In the genomic region with DNA sequence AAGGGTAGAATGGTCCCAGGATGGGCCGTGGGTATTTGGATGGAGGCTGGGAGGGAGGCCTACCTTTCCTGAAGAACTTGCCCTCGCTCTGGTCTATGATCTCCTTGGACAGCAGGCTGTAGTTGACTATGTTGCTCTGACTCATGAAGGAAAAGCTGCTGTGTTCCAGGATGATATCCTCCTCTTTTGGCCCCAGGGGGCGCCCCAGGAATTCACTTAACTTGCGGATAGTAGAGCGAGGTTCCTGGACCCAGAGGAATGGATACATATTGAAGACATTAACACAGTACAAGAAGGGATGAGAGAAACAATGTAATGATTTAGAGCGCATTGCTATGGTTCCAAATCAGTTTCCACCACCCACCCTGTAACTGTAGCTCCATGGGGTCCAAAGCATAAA, we compare ENCODE assay signal across 9 mouse cellular contexts. TPM values are rescaled to one million over a fixed set of nuclear protein-coding genes. Genes with fewer than 3 reads are reported as not detected.
A peak's percentile ranks its signal among the peaks of the same experiment; 100 is the strongest.
DNase-seq lines count a peak whose midpoint lies in the region; ATAC-seq and TF ChIP-seq lines count a peak whose summit lies in the region.
"Had no signal": no experiment of that assay in that cellular context is flagged by ENCODE, and none has a peak within 500 bp of the region (broad histone marks: within the 10 kb centered on the region; RNA-seq: fewer than 3 reads in every experiment).

No protein-coding gene starts in this region.

- ATAC-seq in kidney, embryonic 16.5 days (ENCODE audit: low FRiP score, low TSS enrichment): no peak
- ATAC-seq in liver, postnatal 0 days: no peak; the same call in 1 of the 2 replicates

- TF ChIP-seq CTCF in kidney, adult 2 months (conservative IDR thresholded peaks at IDR 0.05; ENCODE audit: insufficient read depth, insufficient read length, low read depth, low read length): peak; percentile 68
- TF ChIP-seq CTCF in embryonic fibroblast, embryonic 13.5 days (IDR thresholded peaks at IDR 0.05; ENCODE audit: borderline replicate concordance, insufficient read depth, low read length): no peak
- TF ChIP-seq CTCF in liver, postnatal 0 days (IDR thresholded peaks at IDR 0.05; ENCODE audit: low read depth): peak; percentile 68

- H3K9me3 ChIP-seq in kidney, embryonic 16.5 days (ENCODE audit: low read length): no peaks in the 10 kb centered on the region
- no peaks in the 10 kb centered on the region for H3K9me3 ChIP-seq in liver, postnatal 0 days (ENCODE audit: low read length)
- H3K9me3 ChIP-seq: liver, embryonic 15.5 days had no signal

- H3K36me3 ChIP-seq in kidney, adult 2 months (ENCODE audit: control insufficient read depth, insufficient read depth, low read length): no peaks in the 10 kb centered on the region
- H3K36me3 ChIP-seq in kidney, embryonic 16.5 days (ENCODE audit: insufficient read depth, low read length): no peaks in the 10 kb centered on the region
- H3K36me3 ChIP-seq in liver, postnatal 0 days (replicated peaks; ENCODE audit: insufficient read depth, low read length): no peaks in the 10 kb centered on the region
- H3K36me3 ChIP-seq: liver, embryonic 15.5 days had no signal

- no peak overlapping the region for H3K9ac ChIP-seq in kidney, embryonic 16.5 days (replicated peaks; ENCODE audit: low read length)
- H3K9ac ChIP-seq in liver, postnatal 0 days (replicated peaks): no peak overlapping the region
- H3K9ac ChIP-seq: liver, embryonic 15.5 days had no signal

- no peak for TF ChIP-seq EP300 in liver, postnatal 0 days (IDR thresholded peaks at IDR 0.05; ENCODE audit: low read depth)

- H3K4me1 ChIP-seq in kidney, adult 2 months (ENCODE audit: control insufficient read depth, insufficient read depth, low read length): no peaks in the 10 kb centered on the region
- peaks cover 5% of the 10 kb centered on the region; the same call in 1 of the 2 replicates for H3K4me1 ChIP-seq in kidney, embryonic 16.5 days (ENCODE audit: insufficient read depth, low read length)
- H3K4me1 ChIP-seq in embryonic fibroblast, embryonic 13.5 days (ENCODE audit: control insufficient read depth, insufficient read depth, low read length): peaks cover 3% of the 10 kb centered on the region
- H3K4me1 ChIP-seq in liver, postnatal 0 days (ENCODE audit: insufficient read depth): no peaks in the 10 kb centered on the region
- H3K4me1 ChIP-seq: liver, embryonic 15.5 days had no signal

- TF ChIP-seq POLR2A in kidney, adult 2 months (IDR thresholded peaks at IDR 0.05; ENCODE audit: low read depth, low read length): no peak
- TF ChIP-seq POLR2A in embryonic fibroblast, embryonic 13.5 days (IDR thresholded peaks at IDR 0.05; ENCODE audit: low read depth, low read length): no peak

- no peaks in the 10 kb centered on the region for H3K27me3 ChIP-seq in kidney, adult 2 months (replicated peaks; ENCODE audit: control insufficient read depth, insufficient read depth, low read length)
- no peaks in the 10 kb centered on the region for H3K27me3 ChIP-seq in kidney, embryonic 16.5 days (ENCODE audit: insufficient read depth, low read length)
- H3K27me3 ChIP-seq in liver, postnatal 0 days (ENCODE audit: insufficient read depth, low read length): no peaks in the 10 kb centered on the region

- no peak overlapping the region for H3K4me3 ChIP-seq in kidney, adult 2 months (ENCODE audit: insufficient read depth, low read depth, low read length)
- no peak overlapping the region for H3K4me3 ChIP-seq in kidney, embryonic 16.5 days (ENCODE audit: low read length)
- no peak overlapping the region for H3K4me3 ChIP-seq in embryonic fibroblast, embryonic 13.5 days (ENCODE audit: insufficient read depth, low read length)
- H3K4me3 ChIP-seq in liver, postnatal 0 days (ENCODE audit: low read depth, low read length): no peak overlapping the region
- H3K4me3 ChIP-seq: liver, embryonic 15.5 days had no signal

- H3K27ac ChIP-seq in kidney, adult 2 months (ENCODE audit: insufficient read depth, low read depth, low read length): no peak overlapping the region
- H3K27ac ChIP-seq in kidney, embryonic 16.5 days (ENCODE audit: low read length): no peak overlapping the region
- 0 out of 2 replicates have a peak overlapping the region, but pooled peaks have one; percentile 9 for H3K27ac ChIP-seq in embryonic fibroblast, embryonic 13.5 days (ENCODE audit: insufficient read depth, low read length)
- no peak overlapping the region for H3K27ac ChIP-seq in liver, postnatal 0 days (ENCODE audit: low read depth)
- H3K27ac ChIP-seq: liver, embryonic 15.5 days had no signal

- DNase-seq in kidney, adult 2 months: peak; percentile 72
- DNase-seq in R1 (ENCODE audit: low read depth, low spot score): peak; percentile 57
- peak; percentile 55 for DNase-seq in liver, postnatal 0 days
- DNase-seq in cerebellum, postnatal 14 days: no peak
- no peak for DNase-seq in cerebellum, adult 11-12 months
- no peak for DNase-seq in ovary, adult 18-20 months (ENCODE audit: low spot score)

- WGBS in kidney, adult 2 months: 56% methylated on average over 6 of the region's 6 CpGs
- 62% methylated on average over 6 of the region's 6 CpGs for WGBS in kidney, embryonic 16.5 days
- 48% methylated on average over 6 of the region's 6 CpGs for WGBS in liver, postnatal 0 days (ENCODE audit: insufficient replicate concordance)

- H3K4me2 ChIP-seq in kidney, embryonic 16.5 days (replicated peaks; ENCODE audit: low read depth, low read length): no peak overlapping the region
- no peak overlapping the region for H3K4me2 ChIP-seq in liver, postnatal 0 days (ENCODE audit: low read depth, low read length)
- H3K4me2 ChIP-seq: liver, embryonic 15.5 days had no signal

RNA-seq across cellular contexts. Expression of gene Sult5a1, which starts 12.8 kb away (rescaled TPM):
- polyA plus RNA-seq in kidney, adult 2 months (2012; rRNA removed): 10.8 and 11.2 TPM in 2 replicates
- 10.5 and 12.6 TPM in 2 replicates for polyA plus RNA-seq in kidney, embryonic 16.5 days (2015; fragmentation: Nextera tagmentation; extraction: Ambion mirVana)
- polyA plus RNA-seq in embryonic fibroblast, embryonic 13.5 days (2011; ENCODE audit: insufficient read length, low read depth, missing spikeins): 1.1 TPM in 1 of 2 replicates, not detected in the other
- polyA plus RNA-seq in liver, postnatal 0 days (2015; fragmentation: Nextera tagmentation; extraction: Ambion mirVana): 2.4 and 4.0 TPM in 2 replicates

RNA-seq across cellular contexts. Expression of gene Cpne7, which starts 28.1 kb away (rescaled TPM):
- 2.5 and 3.4 TPM in 2 replicates for polyA plus RNA-seq in kidney, adult 2 months (2012; rRNA removed)
- polyA plus RNA-seq in kidney, embryonic 16.5 days (2015; fragmentation: Nextera tagmentation; extraction: Ambion mirVana): 1.8 and 2.1 TPM in 2 replicates
- 0.80 and 0.90 TPM in 2 replicates for polyA plus RNA-seq in embryonic fibroblast, embryonic 13.5 days (2011; ENCODE audit: insufficient read length, low read depth, missing spikeins)
- polyA plus RNA-seq in liver, postnatal 0 days (2015; fragmentation: Nextera tagmentation; extraction: Ambion mirVana): 0.06 TPM in 2 replicates

RNA-seq across cellular contexts. Expression of gene Dpep1, which starts 40.8 kb away (rescaled TPM):
- polyA plus RNA-seq in kidney, adult 2 months (2012; rRNA removed): 360 and 388 TPM in 2 replicates
- 9.6 and 11.8 TPM in 2 replicates for polyA plus RNA-seq in kidney, embryonic 16.5 days (2015; fragmentation: Nextera tagmentation; extraction: Ambion mirVana)
- 13.6 and 14.5 TPM in 2 replicates for polyA plus RNA-seq in embryonic fibroblast, embryonic 13.5 days (2011; ENCODE audit: insufficient read length, low read depth, missing spikeins)
- polyA plus RNA-seq in liver, postnatal 0 days (2015; fragmentation: Nextera tagmentation; extraction: Ambion mirVana): 0.99 and 1.2 TPM in 2 replicates

RNA-seq across cellular contexts. Expression of gene Rpl13, which starts 43.1 kb away (rescaled TPM):
- 960 and 1,412 TPM in 2 replicates for polyA plus RNA-seq in kidney, adult 2 months (2012; rRNA removed)
- 1,084 and 1,349 TPM in 2 replicates for polyA plus RNA-seq in kidney, embryonic 16.5 days (2015; fragmentation: Nextera tagmentation; extraction: Ambion mirVana)
- 1,585 and 1,789 TPM in 2 replicates for polyA plus RNA-seq in embryonic fibroblast, embryonic 13.5 days (2011; ENCODE audit: insufficient read length, low read depth, missing spikeins)
- polyA plus RNA-seq in liver, postnatal 0 days (2015; fragmentation: Nextera tagmentation; extraction: Ambion mirVana): 811 and 871 TPM in 2 replicates

Comparison
In these comparisons a context has a peak if more than half of its experiments do, and no peak if none do; other contexts are left out.
1. RNA of gene Dpep1, which starts 40.8 kb away (polyA plus RNA-seq): 360 to 388 TPM in kidney, adult 2 months; 13.6 to 14.5 TPM in embryonic fibroblast, embryonic 13.5 days, 9.6 to 11.8 TPM in kidney, embryonic 16.5 days and 0.99 to 1.2 TPM in liver, postnatal 0 days; every median in the first group is over 10 times any median in the second.
2. DNase-seq: peak in kidney, adult 2 months (single experiment), R1 (single experiment) and liver, postnatal 0 days (single experiment); none in cerebellum, postnatal 14 days (0 of 2), cerebellum, adult 11-12 months (single experiment) and ovary, adult 18-20 months (single experiment).